Mouse (Mus musculus) MEL (cell line): ENCODE measurements around the gene Vgll4.

Experiments used
- E2F4 ChIP-seq: IDR thresholded peaks from 2 replicates; pipeline ENCODE4 v1.6.1; 2011; ENCODE audit warnings: low read depth, low read length, improper control_type of control experiment, borderline replicate concordance
- NELFE ChIP-seq: IDR thresholded peaks from 2 replicates; pipeline ENCODE4 v1.6.1; 2011; ENCODE audit warnings: low read depth, low read length, improper control_type of control experiment
- UBTF ChIP-seq: IDR thresholded peaks from 2 replicates; pipeline ENCODE4 v1.6.1; 2012; ENCODE audit warnings: low read depth, mild to moderate bottlenecking, inconsistent platforms, low read length, improper control_type of control experiment, moderate library complexity, borderline replicate concordance; ENCODE audit not compliant: insufficient read depth
- ZMIZ1 ChIP-seq: IDR thresholded peaks from 2 replicates; pipeline ENCODE4 v1.6.1; 2012; ENCODE audit warnings: low read depth, mild to moderate bottlenecking, inconsistent platforms, low read length, improper control_type of control experiment, moderate library complexity

- TF ChIP-seq NELFE (no peak), UBTF (no peak), ZMIZ1 (no peak), E2F4 (no peak)
Measured at GRCm38 (mm10) chr6:114932991-114933392, 36.8 kb downstream of the Vgll4 start.
